Mouse (Mus musculus): ENCODE results near the gene Usf3.

Usf3 gene

GRCm38 (mm10) chr16:44173155-44173941 is at the start of gene Usf3:
Usf3 (plus strand) TSS chr16:44173246.
- no peak for DNase-seq

DNA sequence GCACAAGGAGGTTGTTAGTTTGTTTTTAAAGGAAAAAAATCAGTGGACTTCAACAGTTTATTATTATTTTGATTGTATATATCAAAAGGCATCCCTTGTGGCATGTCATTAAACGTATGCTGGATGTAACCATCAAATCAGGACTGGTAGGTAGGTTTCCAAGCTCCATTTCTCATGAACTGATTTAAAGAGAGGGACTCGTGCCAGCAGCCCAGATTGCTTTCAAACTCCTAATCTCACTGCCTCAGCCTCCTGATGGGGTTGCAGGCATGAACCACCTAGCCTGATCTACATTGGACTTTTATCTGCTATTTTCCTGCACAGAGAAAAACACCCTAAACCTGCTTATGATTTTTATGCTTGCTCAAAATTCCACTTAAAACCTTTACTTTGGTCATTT is 49.3 kb upstream of the Usf3 start:
- no peak for DNase-seq

GRCm38 (mm10) chr16:44124713-44125112 is 48.3 kb upstream of the Usf3 start:
- no peak for DNase-seq

GRCm38 (mm10) chr16:44125436-44125835 is 47.6 kb upstream of the Usf3 start:
- DNase-seq, result no peak

GRCm38 (mm10) chr16:44126437-44126836 is 46.6 kb upstream of the Usf3 start:
- DNase-seq, result no peak

- no peak for DNase-seq
These were observed 40.7 kb upstream of the Usf3 start for GRCm38 (mm10) chr16:44132300-44132699.

- DNase-seq, result no peak
These were observed 39.9 kb upstream of the Usf3 start for GRCm38 (mm10) chr16:44133187-44133586.

DNA sequence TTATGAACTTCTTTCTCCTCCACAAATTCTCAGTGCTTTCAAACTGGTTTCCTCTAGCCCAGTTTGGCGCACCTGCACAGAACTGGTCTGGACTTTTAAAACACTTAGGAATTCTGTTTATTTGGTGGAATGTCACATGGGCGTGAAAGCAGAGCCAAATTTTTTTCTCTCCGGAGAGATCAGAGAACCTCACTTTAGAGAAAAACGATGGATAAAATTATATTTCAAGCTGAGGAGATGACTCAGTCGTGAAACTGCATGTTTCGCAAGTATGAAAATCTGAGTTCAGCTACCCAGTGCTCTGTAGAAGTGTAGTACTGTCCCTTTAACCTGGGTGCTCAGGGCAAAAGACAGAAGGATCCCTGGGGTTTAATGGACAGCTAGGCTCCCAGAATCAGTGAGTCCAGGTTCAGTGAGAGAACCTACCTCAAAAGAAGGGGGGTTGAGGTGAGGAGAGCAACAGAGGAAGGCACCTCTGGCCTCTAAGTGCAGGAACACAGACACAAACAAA is 36.5 kb upstream of the Usf3 start:
- DNase-seq, result no peak

DNA sequence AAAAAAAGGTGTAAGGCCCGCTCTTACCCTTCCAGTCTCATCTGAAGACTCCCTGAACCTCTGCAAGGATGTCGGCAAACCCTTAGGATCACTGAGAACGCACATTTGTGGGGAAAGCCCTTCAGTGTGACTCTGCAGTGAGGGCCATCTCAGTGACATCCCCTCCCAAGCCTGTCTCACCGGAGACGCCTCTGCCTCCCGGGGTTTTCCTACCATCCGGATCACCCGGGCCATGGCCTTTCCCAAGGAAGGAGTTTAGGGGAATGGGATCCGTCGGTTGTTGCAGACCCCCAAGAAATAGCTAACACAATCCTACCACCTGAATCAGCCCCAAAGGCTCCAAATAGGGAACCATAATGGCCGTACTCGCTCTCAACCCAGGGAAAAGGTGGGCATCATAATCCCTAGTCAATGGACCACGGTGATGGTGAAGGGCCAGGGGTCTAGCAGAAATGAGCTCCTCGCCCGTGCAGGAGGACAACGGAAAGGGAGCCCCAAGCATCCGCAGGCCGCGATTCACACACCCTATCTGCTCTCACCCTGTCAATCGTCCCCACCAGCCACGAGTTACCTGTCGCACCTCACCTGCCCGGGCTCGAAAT is 34.6 kb upstream of the Usf3 start:
- peak; percentile 7 for DNase-seq

- DNase-seq, result peak; percentile 95
These were observed 34.0 kb upstream of the Usf3 start for GRCm38 (mm10) chr16:44138979-44139535.

GRCm38 (mm10) chr16:44139536-44140185 is 33.4 kb upstream of the Usf3 start, which contains the start of the genes Atp6v1a and Naa50:
Atp6v1a (minus strand) TSS chr16:44139705.
Naa50 (plus strand) TSS chr16:44139830.
- DNase-seq, result peak; percentile 94

DNA sequence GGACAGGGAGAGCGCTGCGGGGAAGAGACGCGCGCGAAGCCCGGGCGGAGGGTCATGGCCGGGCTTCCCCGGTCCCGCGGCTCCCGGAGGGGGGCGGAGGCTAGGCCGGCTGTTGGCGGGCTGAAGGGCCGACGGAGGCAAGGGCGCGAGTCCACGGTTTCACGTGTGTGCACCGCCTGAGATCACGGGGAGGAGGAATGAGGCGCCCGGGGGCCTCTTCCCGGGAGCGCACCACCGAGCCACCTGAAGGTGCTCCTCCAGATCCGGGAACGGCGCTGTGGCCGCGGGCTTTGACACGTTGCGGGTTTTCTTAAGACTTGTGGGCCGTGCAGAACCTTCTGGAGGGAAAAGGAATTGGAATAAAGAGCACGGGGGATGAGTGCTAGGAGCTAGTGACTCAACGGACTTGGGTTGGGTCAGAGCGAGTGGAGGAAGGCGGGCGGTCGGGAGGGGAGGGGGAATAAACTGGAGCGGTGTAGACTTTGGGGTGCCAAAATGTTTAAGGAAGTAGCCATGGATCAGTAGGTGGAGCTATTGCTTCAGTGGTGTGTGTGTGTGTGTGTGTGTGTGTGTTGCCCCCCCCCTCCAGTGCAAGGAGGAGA is 32.8 kb upstream of the Usf3 start:
- peak; percentile 80 for DNase-seq

GRCm38 (mm10) chr16:44141483-44141882 is 31.6 kb upstream of the Usf3 start:
- DNase-seq, result no peak

DNA sequence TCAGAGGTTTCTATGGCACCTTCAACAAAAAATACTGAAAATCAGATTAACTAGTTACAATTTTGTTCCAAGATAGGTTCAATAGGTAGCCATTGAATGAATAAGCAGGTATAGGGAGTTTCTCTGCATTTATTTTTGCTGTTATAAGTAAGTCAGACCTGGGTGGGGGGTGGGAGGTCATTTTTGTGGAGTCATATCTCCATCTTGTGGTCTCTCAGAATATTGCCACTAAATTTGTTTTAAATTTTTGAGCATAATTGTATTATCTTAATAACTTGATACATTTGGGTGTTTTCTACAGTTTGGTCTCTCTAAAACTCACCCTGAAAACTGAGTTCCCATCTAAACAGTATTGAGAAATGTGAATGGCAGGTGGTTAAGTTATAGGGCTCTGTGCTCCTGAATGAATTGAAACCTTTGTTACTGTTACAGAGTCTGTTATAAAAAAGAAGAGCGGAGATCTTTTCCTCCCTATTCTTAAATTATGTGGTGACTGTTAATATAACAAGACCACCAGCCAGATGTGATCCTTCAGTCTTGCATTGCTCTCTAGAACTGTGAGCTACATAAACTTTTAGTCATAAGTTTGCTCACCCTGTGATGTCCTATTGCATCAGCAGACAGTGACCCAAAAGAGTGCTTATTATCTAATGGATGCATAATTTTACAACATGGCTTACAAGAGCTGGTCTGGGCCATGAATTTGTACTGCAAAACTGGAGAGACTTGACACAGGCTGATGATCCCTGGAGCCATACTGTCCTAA is 23.9 kb upstream of the Usf3 start:
- DNase-seq, result no peak

GRCm38 (mm10) chr16:44154497-44155057 is 18.5 kb upstream of the Usf3 start:
- DNase-seq, result no peak

DNA sequence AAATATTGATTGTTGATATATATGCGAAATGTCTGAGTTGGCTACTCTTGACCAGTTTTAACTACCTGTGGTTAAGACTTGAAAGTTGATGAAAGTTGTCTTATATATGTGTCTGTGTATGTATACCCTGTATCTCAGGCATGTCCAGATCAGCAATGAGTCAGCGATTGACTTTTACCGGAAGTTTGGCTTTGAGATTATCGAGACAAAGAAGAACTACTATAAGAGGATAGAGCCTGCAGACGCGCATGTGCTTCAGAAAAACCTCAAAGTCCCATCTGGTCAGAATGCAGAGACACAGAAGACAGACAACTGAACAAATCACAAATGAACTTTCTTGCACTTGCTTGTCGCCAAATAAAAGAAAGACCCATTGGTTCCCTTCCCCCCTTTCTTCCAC is 13.7 kb upstream of the Usf3 start:
- no peak for DNase-seq

DNA sequence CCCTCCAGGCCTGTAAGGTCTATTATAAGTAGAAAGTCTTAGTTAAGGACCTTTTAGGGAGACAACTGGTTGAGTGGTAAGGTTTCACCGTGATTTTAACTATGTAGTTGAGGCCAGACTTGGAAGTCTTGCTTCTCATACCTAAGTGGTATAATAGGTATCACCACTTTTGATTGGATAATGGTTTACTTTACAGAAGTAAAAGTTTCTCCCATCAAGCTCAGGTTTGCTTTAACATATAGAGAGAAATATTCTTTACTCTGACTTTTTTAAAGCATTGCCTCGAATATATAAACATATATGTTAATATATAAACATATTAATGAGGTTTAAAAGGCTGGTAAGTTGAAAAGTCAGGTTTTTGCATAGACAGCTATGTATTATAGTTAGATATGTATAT is 9.2 kb upstream of the Usf3 start:
- no peak for DNase-seq

GRCm38 (mm10) chr16:44165182-44165581 is 7.9 kb upstream of the Usf3 start:
- no peak for DNase-seq

GRCm38 (mm10) chr16:44168990-44169389 is 4.1 kb upstream of the Usf3 start:
- no peak for DNase-seq

DNA sequence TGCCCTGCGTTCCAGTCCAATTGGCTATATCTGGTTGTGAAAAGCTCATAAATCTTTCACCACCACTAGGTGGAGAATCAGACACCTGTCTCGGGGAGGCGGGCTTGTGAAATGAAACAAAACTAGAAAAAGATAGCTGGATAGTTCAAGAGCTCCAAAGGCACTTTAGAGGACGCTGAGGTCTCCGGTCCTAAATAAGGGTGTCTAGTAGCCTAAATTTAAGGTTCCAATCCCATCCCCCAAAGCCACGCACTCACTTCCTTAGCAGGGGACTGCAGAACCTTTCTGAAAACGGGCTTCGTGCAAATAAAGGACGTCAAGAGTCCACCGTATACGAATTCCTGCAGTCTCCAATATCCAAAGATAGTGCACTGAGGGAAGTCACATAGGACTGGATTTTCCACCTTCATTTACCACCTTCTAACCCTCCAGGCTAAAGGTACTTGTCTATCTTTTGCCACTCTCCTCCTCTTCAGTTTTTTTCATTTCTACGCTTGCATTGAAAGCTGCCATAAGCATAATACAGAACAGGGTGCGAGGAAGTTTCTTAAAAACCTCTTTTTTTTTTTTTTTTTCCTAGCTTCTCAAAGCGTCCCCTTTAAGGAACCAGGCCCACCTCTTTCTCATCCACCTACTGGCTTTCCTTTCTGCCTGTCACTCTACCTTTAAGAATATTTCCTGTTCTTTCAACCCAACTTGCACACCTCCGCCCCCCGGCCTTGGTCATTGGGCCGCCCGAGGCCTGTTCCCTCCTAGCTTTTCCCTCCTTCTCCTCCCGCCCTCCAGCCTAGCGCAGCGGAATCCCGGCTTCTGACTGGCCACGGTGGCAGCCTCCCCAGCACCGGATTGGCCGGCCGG is 520 bp upstream of the Usf3 start:
- DNase-seq, result peak; percentile 98
